Mouse (Mus musculus): ENCODE measurements at regions not wholly inside any gene's neighbourhood (a gene's known extent, or its start where the extent isn't known, plus 50 kb on each side); places are given as distances from the start of the nearest gene placed in this dataset.

- TF ChIP-seq CTCF (IDR thresholded peaks at IDR 0.05), result no peak
- no peak for TF ChIP-seq EP300 (IDR thresholded peaks at IDR 0.05)
Measured at GRCm38 (mm10) chr15:27308639-27309038, 157.8 kb upstream of the Ank start.
